8 mouse cellular contexts compared by ENCODE assay signal in the genomic region with DNA sequence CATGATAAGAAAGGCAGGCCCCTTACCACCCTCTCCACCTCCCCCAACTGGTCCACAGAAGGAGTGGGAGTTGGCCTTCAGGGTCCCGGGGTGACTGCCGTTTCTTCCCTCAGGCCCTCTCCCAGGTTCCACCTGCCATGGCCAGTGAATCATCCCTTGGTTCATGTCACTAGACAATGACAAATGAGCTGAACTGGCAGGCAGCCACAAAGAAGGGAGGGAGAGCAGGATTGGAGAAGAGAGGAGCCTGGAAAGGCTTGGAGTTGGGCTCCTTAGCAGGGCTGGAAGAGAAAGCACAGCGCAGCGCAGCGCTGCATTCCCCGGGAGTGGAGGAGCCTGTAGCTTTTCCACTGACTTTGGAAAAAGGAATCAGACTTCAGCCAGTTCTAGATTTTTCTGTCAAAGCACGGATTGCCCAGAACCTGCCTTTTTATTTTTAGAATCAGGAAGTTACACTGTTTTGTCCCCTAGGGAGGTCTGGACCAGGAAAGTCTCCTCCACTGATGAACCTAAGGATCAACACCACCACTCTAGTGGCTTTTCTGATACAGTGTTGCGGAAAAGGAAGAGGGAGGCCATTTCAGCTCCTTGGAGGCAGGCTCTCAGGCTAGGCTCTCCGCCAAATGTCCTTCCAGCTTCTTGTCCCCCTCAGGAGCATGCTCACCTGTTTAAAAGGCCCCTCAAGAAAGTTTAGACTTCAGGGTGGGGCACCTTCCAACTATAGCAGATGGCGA. TPM values are rescaled to one million over a fixed set of nuclear protein-coding genes. Genes with fewer than 3 reads are reported as not detected.
DNase-seq lines count a peak whose midpoint lies in the region; ATAC-seq and TF ChIP-seq lines count a peak whose summit lies in the region.

No protein-coding gene starts in this region.

- peak overlapping the region; percentile 6 for H3K27ac ChIP-seq in intestine, embryonic 15.5 days
- no peak overlapping the region for H3K27ac ChIP-seq in forebrain, postnatal 0 days (ENCODE audit: low read depth, low read length)

- peaks cover 55% of the 10 kb centered on the region for H3K4me1 ChIP-seq in intestine, embryonic 15.5 days (replicated peaks)
- H3K4me1 ChIP-seq in forebrain, postnatal 0 days (ENCODE audit: insufficient read depth), result no peaks in the 10 kb centered on the region

- no peaks in the 10 kb centered on the region for H3K36me3 ChIP-seq in intestine, embryonic 15.5 days
- H3K36me3 ChIP-seq in forebrain, postnatal 0 days (ENCODE audit: insufficient read depth), result no peaks in the 10 kb centered on the region

- no peak for ATAC-seq in intestine, embryonic 15.5 days
- ATAC-seq in forebrain, postnatal 0 days, result no peak

- WGBS in intestine, embryonic 15.5 days, result 48% methylated on average over 10 of the region's 10 CpGs
- WGBS in forebrain, postnatal 0 days, result 59% methylated on average over 10 of the region's 10 CpGs

- H3K4me2 ChIP-seq in intestine, embryonic 15.5 days (replicated peaks), result no peak overlapping the region
- H3K4me2 ChIP-seq in forebrain, postnatal 0 days (ENCODE audit: low read depth), result no peak overlapping the region

- no peak overlapping the region for H3K9ac ChIP-seq in intestine, embryonic 15.5 days
- H3K9ac ChIP-seq in forebrain, postnatal 0 days, result no peak overlapping the region

- H3K4me3 ChIP-seq in intestine, embryonic 15.5 days (replicated peaks), result no peak overlapping the region
- no peak overlapping the region for H3K4me3 ChIP-seq in forebrain, postnatal 0 days (ENCODE audit: low read depth, low read length)

- peak; percentile 31 to 35 for DNase-seq in cerebellum, adult 18-20 months
- DNase-seq in cerebellum, adult 9-10 months, result no peak
- peak; percentile 92 for DNase-seq in 3T3-L1 (ENCODE audit: low read depth, low spot score)
- DNase-seq in gastrocnemius, postnatal 10 days, result peak; percentile 71
- peak; percentile 79 for DNase-seq in lung, postnatal 10 days
- DNase-seq in forebrain, postnatal 0 days, result no peak
- DNase-seq in c-Kit-positive CD71-positive TER-119-positive erythroid progenitor cells, embryonic 14.5 days (ENCODE audit: low spot score), result no peak

- no peaks in the 10 kb centered on the region for H3K9me3 ChIP-seq in intestine, embryonic 15.5 days
- H3K9me3 ChIP-seq in forebrain, postnatal 0 days (ENCODE audit: low read length), result no peaks in the 10 kb centered on the region

- no peak for TF ChIP-seq CTCF in forebrain, postnatal 0 days (IDR thresholded peaks at IDR 0.05; ENCODE audit: low read depth)

- H3K27me3 ChIP-seq in intestine, embryonic 15.5 days (replicated peaks), result no peaks in the 10 kb centered on the region
- no peaks in the 10 kb centered on the region for H3K27me3 ChIP-seq in forebrain, postnatal 0 days (ENCODE audit: insufficient read depth, low read length)

RNA-seq across cellular contexts. Expression of gene Rin3, which starts 4.0 kb away (rescaled TPM):
- 10 to 100 TPM; 13.2 to 21.0 TPM for total RNA-seq in gastrocnemius, postnatal 10 days (2021)
- 9.4 and 11.8 TPM in 2 replicates for polyA plus RNA-seq in intestine, embryonic 15.5 days (2015; fragmentation: Nextera tagmentation; extraction: Ambion mirVana)
- 1.3 and 3.3 TPM in 2 replicates for total RNA-seq in forebrain, postnatal 0 days (2014; rRNA removed)
- 1.5 and 1.9 TPM in 2 replicates for polyA plus RNA-seq in forebrain, postnatal 0 days (2015; fragmentation: Nextera tagmentation; extraction: Ambion mirVana)

Comparison
In these comparisons a context has a peak if more than half of its experiments do, and no peak if none do; other contexts are left out.
1. DNase-seq: peak in cerebellum, adult 18-20 months (2 of 2), 3T3-L1 (single experiment), gastrocnemius, postnatal 10 days (single experiment) and lung, postnatal 10 days (single experiment); none in cerebellum, adult 9-10 months (single experiment), forebrain, postnatal 0 days (single experiment) and c-Kit-positive CD71-positive TER-119-positive erythroid progenitor cells, embryonic 14.5 days (single experiment).